Mouse (Mus musculus) monocyte, adult 5-6 weeks (primary cell): ENCODE results near the gene Ano10. TPM values are rescaled to one million over a fixed set of nuclear protein-coding genes. Genes with fewer than 3 reads are reported as not detected.

Experiments used
- ATAC-seq: fragments of 153-309, 156-312 bp; replicated peaks from 2 replicates; pipeline ENCODE4 v1.8.0; 2017; ENCODE audit warnings: mild to moderate bottlenecking; ENCODE audit not compliant: low TSS enrichment, insufficient number of reproducible peaks, severe bottlenecking, poor library complexity, low FRiP score
- total RNA-seq: library from RNA; stranded (forward); fragments of 200-1000, 200-491, 200-594 nt; gene quantifications from 3 replicates; pipeline ENCODE4 v1.2.3, GENCODE M21; 2017

Gene Ano10
- total RNA-seq, 1 experiment from 2014 or later: 11.1 TPM

DNA sequence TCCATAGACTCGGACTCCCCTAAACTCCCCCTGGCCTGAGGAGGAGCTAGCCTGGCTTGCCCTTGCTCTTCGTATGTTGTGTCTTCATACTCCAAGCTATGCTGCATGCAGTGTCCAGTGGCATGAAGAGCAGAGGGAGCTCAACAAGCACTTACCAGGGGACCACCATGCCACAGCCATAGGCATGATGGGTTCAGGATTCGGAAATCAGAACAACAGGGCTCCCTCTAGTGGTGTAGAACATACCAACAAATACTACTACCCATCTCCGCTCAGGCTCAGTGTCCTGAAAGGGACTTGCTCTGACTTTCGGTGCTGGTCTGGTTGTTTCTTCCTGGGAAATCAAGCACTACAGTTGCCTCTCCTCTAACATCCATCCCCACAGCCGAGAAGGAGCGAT, 68.9 kb downstream of the Ano10 start:
- no peak; the same call in 1 of the 2 replicates for ATAC-seq

DNA sequence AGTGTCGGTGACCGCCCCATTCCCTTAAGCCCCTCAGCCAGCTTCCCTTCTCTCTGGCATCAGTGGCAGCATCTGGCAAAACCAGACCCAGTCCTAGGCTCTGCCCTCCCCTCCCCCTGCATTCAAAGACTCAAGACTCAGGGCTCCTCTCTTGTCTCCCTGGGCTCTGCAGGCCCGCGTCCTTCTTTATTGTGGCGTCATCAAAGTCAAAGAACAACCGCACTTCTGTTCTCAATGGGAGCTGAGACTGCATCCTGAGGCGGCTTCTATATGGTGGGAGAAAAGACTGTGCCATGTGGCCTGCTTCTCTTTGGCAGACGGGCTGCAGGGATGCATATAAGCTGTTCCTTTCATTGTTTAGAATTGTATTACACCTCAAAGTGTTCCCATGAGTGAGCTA, 71.2 kb downstream of the Ano10 start:
- no peak for ATAC-seq

DNA sequence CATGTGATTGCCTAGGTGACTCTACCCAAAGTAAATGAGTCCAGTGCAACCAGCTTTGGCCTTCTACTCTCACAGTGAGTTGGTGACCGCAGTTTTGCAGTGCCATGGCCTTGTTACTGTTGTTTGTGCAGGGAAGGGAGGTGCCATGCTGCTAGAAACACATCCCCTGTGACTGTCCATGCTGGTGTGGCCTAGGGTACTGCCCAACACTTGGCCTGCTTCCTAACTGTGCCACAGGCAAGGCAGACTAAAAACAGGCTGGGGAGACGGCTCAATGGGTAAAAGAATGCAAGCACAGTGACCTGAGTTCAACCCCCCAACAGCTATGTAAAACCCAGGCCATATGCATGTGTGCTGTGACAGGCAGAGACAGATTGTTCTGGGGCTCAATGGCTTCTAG, 74.3 kb downstream of the Ano10 start:
- ATAC-seq: no peak

DNA sequence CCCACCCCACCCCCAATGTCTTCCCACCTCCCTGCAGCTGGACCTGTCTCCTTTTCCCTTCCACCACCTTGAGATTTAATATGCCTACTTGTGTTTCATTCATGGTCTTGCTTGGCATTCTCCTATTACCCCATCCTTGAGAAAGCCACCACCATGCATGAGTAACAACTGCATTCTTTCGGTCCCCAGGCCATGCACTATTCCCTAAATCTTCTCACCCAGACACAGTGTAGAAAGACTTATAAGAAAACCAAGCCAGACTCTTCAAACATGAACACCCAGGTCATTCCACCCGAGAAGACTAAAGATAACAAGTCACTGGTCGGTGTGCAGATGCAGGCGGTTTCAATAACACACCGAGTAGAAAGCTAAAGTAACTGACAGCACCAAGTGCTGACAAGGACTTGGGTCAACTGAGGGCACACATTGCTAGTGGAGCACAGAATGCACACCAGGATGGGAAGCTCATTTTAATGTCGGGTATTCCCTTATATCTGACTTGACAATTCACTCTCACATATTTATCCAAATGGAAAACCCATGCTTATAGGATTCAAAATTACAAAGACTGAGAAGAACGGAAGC, 77.2 kb downstream of the Ano10 start:
- no peak for ATAC-seq

DNA sequence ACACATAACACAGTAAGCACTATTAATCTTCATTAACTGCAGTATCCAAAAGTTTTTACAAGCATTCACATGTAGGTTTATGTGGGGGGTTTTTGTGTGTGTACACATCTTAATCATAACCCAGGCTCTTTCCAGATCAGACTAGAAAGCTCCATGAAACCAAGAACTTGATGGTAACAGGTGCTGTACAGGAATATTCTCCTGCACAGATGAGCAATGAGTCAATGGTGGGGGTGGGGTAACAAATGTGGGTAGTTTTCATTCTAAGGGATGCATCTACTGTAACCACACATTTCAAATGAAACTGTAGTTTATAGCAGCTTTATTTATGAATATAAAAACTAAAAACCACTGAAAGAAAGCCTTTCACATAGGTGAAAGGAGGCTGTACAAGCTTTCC, 79.1 kb downstream of the Ano10 start:
- ATAC-seq: no peak

DNA sequence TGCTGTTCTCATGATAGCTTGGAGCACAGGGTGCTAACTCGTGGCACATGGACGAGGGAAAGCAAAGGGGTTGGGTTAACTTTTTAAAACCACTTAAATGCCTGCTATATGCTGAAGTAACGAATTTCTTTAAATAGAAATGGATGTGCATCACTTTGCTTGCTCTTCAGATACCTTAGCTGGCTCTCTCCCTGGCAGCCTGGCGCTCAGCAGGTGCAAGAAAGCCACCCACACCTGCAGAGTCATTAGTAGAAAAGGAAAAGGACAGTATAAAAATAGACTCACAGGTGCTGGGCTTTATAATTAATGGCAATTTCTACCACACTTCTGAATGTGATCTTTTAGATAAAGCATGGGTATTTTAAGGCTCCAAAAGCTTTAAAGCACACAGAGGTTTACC, 85.9 kb downstream of the Ano10 start:
- no peak for ATAC-seq

DNA sequence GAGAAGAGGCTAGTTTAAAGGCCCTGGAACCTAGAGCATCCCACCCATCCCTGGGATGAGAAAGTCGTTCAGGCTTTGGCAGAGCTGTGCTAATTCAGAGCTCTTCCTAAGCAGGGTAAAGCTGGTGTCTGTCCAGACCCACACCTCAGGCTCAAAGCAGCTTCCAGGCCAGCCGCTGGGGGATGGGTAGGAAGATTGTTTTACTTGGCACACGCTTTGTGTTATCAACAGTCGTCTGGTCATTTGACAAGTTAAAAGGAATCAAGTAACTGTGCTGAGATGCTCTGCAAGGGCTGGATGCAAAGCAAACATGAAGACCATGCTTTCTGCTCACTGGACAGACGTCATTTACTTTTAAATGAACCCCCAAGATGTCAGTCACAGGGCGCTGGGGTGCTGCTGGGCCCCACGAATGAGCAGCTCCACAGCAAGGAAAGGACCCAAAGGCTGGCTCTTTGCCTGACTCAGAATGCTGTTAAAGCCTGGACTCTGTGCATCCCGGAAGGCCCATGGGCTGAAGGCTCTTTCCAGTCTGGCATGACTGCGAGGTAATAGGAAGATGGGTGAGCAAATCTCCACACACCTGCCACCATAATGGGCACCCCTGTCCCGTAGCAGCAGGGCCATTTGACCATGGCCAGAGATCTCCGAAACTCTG, 88.6 kb downstream of the Ano10 start:
- ATAC-seq: no peak

DNA sequence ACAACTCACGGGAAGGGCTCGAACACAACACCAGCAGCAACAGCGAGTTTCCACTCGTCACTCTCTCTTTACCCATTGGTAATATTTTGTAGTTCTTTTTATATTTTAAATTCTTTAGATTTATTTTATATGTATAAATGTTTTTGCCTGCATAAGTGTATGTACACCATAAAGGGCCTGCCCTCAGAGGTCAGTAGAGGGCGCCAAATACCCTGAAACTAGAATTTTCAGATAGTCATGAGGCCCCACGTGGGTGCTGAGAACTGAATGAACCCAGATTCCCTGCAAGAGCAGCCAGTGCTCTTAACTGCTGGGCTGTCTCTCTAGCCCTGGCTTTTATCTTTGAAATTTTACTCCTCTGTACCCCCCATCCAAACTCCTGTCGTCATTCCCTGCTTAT, 89.7 kb downstream of the Ano10 start:
- no peak for ATAC-seq

DNA sequence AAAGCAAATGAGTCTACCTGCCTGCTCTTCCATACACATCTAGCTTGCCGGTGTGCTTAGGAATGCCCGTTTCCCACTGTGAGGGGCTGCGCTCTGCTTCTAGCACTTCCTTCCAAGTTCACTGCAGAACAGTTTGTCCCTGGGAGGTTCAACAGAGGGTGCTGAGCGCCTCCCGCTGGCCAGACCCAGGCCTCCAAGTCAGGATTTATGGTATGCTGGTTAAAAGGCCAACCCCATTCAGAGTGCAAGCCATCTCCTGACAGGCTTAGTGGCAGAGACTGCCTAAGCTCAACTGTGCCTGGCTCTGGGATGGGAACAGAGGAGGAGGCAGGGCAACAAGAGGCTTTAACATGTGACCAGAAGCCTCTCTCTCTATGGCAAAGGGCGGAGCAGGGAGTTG, 95.0 kb downstream of the Ano10 start:
- ATAC-seq: no peak

DNA sequence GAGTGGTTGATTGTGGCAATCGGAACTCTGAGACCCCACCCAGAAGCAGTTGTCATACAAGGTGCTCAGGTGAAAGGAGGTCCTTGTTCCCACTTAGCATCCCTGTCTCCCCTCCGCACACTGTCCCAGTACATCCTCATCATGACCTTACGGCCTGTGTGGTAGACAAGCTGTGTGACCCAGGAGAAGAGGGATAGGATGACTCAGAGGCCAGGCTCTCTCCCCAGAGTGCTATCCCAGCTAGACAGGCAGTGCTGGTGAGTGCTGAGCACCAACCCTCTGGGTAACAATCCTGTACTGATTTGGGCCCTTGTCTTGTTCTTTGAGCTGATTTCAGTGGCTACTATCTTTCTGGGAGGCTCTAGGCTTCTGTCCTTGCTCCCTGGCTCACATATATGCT, 95.6 kb downstream of the Ano10 start:
- no peak for ATAC-seq

DNA sequence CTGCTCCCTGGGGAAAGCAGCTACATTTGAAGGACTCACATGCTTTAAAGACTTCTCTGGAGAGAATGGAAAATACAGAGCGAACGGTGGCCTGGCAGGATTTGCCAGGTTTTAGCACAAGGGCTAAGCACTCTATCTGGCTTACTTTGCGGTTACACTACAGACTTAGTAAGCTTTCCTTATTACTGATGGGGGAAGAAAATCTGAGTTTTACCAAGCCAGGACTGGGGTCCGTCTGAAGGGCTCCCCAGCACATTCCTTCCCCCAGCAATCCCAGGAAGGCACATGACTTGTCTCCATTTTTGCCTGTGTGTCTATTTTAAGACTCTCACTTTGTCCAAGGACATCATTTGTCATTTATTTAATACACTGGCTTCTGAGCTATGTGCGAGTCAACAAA, 97.2 kb downstream of the Ano10 start:
- no peak for ATAC-seq

DNA sequence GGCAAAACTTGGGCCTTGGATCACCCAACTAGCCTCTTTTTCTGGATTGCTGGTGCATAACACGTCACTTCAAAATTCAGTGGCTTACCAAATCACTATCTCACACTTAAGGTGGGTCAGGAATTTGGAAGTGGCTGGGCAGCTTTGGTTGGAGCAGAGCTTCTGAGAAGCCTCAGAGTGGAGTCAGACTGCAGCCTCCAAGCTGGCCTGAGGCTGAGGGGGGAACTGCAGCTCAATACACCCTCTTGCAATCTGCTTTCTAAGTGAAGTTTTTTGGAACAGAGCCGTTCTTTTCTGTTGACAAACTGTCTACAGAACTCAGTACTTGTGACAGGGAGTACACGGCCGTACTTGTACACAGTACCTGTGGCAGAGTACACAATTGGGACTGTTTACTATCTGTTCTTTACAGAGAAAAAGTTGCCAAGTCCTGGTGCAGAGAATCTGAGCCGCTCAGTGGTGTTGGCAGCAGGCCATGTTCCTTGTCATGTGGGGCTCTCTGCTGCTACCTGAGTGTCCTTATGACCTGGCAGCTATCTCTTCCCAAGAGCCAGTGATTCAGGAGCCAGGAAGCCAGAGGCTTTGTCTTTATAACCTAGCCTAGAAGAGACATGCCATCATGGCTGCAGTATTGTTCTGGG, 99.1 kb downstream of the Ano10 start:
- no peak for ATAC-seq

DNA sequence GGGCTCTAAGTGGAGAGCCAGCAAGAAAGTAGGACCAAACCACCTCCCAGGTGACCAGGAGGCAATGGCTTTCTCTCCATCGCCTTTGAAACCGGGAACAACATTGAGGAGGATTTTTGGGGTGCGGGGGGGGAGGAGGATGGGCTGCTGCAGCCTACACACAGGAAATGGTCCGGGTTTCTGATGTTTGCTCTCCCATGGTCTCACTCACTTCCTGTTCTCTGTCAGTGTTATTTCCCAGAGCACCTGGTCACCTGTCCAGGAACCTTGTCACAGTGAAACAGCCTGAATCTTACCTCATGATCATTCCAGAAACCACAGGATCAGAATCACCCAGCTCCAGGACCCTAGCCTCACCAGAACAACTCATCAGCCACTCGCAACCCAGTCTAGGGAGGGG, 100.4 kb downstream of the Ano10 start:
- no peak for ATAC-seq

DNA sequence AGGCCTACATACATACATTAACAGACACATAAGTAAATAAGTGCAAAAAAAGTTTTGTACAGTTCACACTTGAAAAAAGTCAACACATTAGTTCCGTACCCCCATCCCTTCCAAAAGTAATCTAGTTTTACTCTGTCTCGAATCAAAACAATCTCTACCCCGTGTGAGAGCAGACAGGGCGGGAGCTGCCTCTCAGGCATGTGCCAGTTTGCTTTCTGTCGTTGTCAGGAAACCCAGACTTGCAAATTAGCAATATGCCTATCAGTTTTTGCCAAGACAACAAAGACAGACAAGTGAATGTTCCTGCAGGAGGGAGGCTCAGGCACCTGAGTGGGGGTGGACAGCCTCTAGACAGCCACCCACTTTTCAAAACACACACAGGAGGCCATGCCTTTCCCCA, 100.9 kb downstream of the Ano10 start:
- ATAC-seq: no peak

DNA sequence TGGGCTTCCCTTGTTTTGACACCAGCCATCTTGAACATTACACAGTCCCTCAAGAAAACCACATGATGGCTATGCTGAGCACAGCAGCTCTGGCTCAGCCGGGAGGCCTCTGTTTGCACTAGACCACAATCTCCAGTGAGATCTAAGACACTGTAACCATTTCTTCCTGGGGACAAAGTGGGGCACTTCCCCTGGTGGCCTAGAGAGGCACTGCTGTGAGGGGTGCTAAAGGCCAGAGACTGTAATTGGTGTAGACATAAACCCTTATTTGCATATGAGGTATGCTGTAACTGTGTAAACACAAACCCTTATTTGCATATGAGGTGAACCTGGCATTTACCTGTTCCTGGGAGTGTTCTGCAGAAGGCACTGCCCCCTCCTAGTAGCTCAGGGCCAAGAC, 105.5 kb downstream of the Ano10 start:
- peak; percentile 55; the same call in 1 of the 2 replicates for ATAC-seq

DNA sequence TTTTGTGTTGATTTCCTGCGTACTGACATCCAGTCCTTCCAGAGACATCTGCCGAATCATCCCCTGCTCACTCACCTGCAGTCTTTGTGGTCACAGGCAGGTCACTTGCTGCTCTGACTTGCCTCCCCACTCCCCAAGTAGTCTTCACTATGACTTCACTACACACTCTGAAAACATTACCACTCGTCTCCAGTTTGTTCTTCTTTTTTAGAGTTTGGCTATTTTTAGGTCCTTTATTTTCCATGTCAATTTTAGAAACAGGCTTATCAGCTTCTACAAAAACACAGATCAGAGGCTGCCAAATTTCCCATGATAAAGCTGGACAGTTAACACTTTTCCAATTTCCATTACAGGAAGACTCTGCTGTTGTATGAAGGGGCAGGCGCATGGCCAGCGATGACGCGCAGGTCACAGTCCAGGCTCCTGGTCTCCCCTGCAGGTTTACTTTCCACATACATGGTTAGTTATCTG, 106.7 kb downstream of the Ano10 start:
- ATAC-seq: no peak

DNA sequence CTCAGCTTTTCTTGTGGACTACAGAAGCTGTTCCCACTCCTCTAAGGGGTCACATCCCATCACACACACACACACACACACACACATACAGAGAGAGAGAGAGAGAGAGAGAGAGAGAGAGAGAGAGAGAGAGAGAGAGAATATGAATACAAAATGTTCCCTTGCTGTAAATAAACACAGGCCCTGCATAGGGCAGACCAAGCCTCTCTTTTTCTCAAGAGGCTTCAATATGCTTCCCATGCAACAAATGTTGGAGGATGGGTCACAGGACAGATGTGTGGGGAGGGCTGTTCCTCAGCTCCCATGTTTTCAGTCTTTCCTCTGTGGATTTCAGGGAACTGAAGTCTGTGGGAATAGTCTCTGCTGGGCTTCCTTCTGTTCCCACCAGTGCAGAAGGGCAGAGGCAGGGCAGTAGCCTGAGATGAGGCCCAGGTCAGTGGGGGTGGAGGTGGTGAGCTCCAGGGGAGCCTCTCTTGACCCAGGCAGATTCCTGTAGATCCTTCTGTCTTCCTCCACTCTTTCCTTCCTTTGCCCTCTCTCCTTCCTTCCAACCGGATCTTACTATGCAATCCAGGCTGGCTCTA, 107.5 kb downstream of the Ano10 start:
- ATAC-seq: no peak

DNA sequence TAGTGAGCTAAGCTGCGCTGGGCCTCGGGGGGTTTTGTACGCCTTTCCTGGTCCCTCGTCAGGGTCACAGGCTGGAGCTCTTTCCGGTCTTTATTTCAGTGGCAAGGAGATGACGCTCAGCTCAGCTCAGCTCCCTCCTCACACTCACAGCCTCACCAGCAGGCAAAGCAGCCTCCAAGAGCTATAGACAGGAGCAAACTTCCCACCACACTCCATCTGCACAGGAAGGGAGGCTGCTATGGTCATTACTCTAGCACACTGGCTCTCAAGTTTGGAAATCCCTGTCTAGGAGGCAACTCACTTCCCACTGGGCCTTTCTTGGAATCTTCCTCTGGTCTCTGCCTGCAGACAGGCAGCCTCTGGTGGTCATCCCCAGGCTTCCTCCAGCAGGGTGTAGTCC, 108.3 kb downstream of the Ano10 start:
- ATAC-seq: no peak

DNA sequence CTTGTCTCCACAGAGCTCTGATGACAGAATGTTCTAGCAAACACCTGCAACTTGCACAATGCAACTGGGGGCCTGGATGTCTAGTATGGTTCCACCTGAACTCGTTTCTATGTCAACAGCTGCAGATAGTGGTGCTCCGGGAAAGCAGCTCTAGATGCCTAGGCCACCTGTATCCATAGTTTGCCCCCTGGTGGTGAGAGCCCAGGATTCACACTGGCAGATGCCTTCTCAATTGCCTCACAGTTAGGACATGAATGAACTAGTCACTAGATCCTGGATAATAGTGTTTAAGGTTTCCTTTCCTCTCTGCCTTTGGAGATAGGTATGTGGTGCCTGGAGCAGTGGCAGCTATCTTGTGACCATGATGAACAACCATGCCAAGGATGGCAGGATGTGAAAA, 109.2 kb downstream of the Ano10 start:
- no peak for ATAC-seq

DNA sequence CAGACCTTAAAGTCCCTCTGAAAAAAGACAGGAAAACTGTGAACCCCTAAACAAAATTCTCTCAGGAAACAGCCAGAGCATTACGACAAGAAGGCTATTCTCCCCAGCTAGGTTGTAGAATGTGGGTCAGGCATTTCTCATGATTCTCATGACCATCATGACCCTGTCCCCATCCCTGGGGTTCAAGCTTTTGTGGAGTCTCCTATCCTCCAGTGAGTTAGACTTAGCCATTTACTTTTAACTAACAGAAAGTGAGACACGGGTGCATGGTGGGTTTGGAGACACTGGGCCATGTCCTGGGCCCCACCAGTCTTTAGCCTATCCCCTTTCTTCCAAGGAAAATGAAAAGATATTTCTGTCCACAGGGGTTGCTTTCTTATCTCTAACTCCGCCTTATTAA, 109.9 kb downstream of the Ano10 start:
- ATAC-seq: no peak
